In genomic region chr19:57112816-57113406, GRCm38 (mm10) we compare ENCODE assay signal across 10 mouse cellular contexts.
DNase-seq lines count a peak whose midpoint lies in the region; ATAC-seq lines count a peak whose summit lies in the region.
"Had no signal": no experiment of that assay in that cellular context is flagged by ENCODE, and none has a peak within 500 bp of the region (broad histone marks: within the 10 kb centered on the region; RNA-seq: fewer than 3 reads in every experiment).

No protein-coding gene starts in this region.

- no peak for DNase-seq in forebrain, embryonic 11.5 days (ENCODE audit: low spot score)
- peak; percentile 36 for DNase-seq in spleen, adult 12 weeks (ENCODE audit: low spot score)
- DNase-seq in spleen, adult 18-20 months: no peak
- DNase-seq in urinary bladder, adult 18-20 months (ENCODE audit: low spot score in 2 of 2): no peak
- no peak for DNase-seq in spleen, postnatal 14 days (ENCODE audit: low spot score in 2 of 2)

- no peaks in the 10 kb centered on the region for H3K9me3 ChIP-seq in forebrain, embryonic 13.5 days (replicated peaks)
- H3K9me3 ChIP-seq in forebrain, embryonic 11.5 days (ENCODE audit: control insufficient read depth, low read length): no peaks in the 10 kb centered on the region
- no peaks in the 10 kb centered on the region for H3K9me3 ChIP-seq in embryonic facial prominence, embryonic 15.5 days (replicated peaks)
- H3K9me3 ChIP-seq in liver, embryonic 16.5 days (replicated peaks; ENCODE audit: control insufficient read depth, low read length): no peaks in the 10 kb centered on the region
- H3K9me3 ChIP-seq: neural tube, embryonic 13.5 days had no signal

- peak overlapping the region; percentile 51; the same call in 1 of the 2 replicates for H3K27ac ChIP-seq in forebrain, embryonic 13.5 days
- H3K27ac ChIP-seq in forebrain, embryonic 11.5 days (ENCODE audit: low read depth, low read length): no peak overlapping the region
- H3K27ac ChIP-seq in embryonic facial prominence, embryonic 15.5 days (replicated peaks): peak overlapping the region; percentile 25
- 0 out of 2 replicates have a peak overlapping the region, but pooled peaks have one; percentile 18 for H3K27ac ChIP-seq in liver, embryonic 16.5 days (ENCODE audit: low read length)
- H3K27ac ChIP-seq: neural tube, embryonic 13.5 days had no signal

- H3K27me3 ChIP-seq in forebrain, embryonic 13.5 days: no peaks in the 10 kb centered on the region
- H3K27me3 ChIP-seq in forebrain, embryonic 11.5 days (ENCODE audit: control insufficient read depth, insufficient read depth, low read length): no peaks in the 10 kb centered on the region
- H3K27me3 ChIP-seq in embryonic facial prominence, embryonic 15.5 days: no peaks in the 10 kb centered on the region
- H3K27me3 ChIP-seq in liver, embryonic 16.5 days (ENCODE audit: control insufficient read depth, insufficient read depth, low read depth, low read length): no peaks in the 10 kb centered on the region
- H3K27me3 ChIP-seq: neural tube, embryonic 13.5 days had no signal

- peaks cover 20% of the 10 kb centered on the region for H3K4me1 ChIP-seq in forebrain, embryonic 13.5 days
- H3K4me1 ChIP-seq in forebrain, embryonic 11.5 days (replicated peaks; ENCODE audit: control insufficient read depth, insufficient read depth, low read length): peaks cover 10% of the 10 kb centered on the region
- peaks cover 35% of the 10 kb centered on the region for H3K4me1 ChIP-seq in embryonic facial prominence, embryonic 15.5 days
- H3K4me1 ChIP-seq in liver, embryonic 16.5 days (ENCODE audit: control insufficient read depth, low read depth, low read length): peaks cover 15% of the 10 kb centered on the region

- no peaks in the 10 kb centered on the region for H3K36me3 ChIP-seq in forebrain, embryonic 13.5 days (ENCODE audit: poor library complexity, severe bottlenecking)
- H3K36me3 ChIP-seq in forebrain, embryonic 11.5 days (ENCODE audit: control insufficient read depth, insufficient read depth, low read length): no peaks in the 10 kb centered on the region
- no peaks in the 10 kb centered on the region for H3K36me3 ChIP-seq in embryonic facial prominence, embryonic 15.5 days
- no peaks in the 10 kb centered on the region for H3K36me3 ChIP-seq in liver, embryonic 16.5 days (ENCODE audit: control insufficient read depth, insufficient read depth)
- H3K36me3 ChIP-seq: neural tube, embryonic 13.5 days had no signal

- H3K4me3 ChIP-seq in forebrain, embryonic 13.5 days: no peak overlapping the region
- no peak overlapping the region for H3K4me3 ChIP-seq in forebrain, embryonic 11.5 days (ENCODE audit: low read depth, low read length)
- H3K4me3 ChIP-seq in embryonic facial prominence, embryonic 15.5 days (replicated peaks): no peak overlapping the region
- no peak overlapping the region for H3K4me3 ChIP-seq in liver, embryonic 16.5 days (ENCODE audit: low read depth, low read length)
- H3K4me3 ChIP-seq: erythroblast, embryonic 14.5 days; neural tube, embryonic 13.5 days had no signal

- ATAC-seq in forebrain, embryonic 13.5 days: no peak
- no peak for ATAC-seq in forebrain, embryonic 11.5 days (replicated peaks; ENCODE audit: low FRiP score)
- ATAC-seq in embryonic facial prominence, embryonic 15.5 days (ENCODE audit: insufficient number of reproducible peaks, low FRiP score, low TSS enrichment, low read depth): no peak
- no peak for ATAC-seq in liver, embryonic 16.5 days (ENCODE audit: low read depth)

- H3K9ac ChIP-seq in forebrain, embryonic 13.5 days: no peak overlapping the region
- H3K9ac ChIP-seq in forebrain, embryonic 11.5 days (ENCODE audit: low read length): no peak overlapping the region
- H3K9ac ChIP-seq in embryonic facial prominence, embryonic 15.5 days: no peak overlapping the region
- no peak overlapping the region for H3K9ac ChIP-seq in liver, embryonic 16.5 days (ENCODE audit: low read depth, low read length)
- H3K9ac ChIP-seq: neural tube, embryonic 13.5 days had no signal

- no peak overlapping the region for H3K4me2 ChIP-seq in forebrain, embryonic 13.5 days
- no peak overlapping the region for H3K4me2 ChIP-seq in forebrain, embryonic 11.5 days (ENCODE audit: low read depth, low read length, severe bottlenecking)
- H3K4me2 ChIP-seq in embryonic facial prominence, embryonic 15.5 days (replicated peaks): no peak overlapping the region
- H3K4me2 ChIP-seq in liver, embryonic 16.5 days (ENCODE audit: low read depth, low read length): no peak overlapping the region
- H3K4me2 ChIP-seq: neural tube, embryonic 13.5 days had no signal

- 63% methylated on average over 9 of the region's 9 CpGs for WGBS in forebrain, embryonic 13.5 days
- WGBS in forebrain, embryonic 11.5 days: 85% methylated on average over 9 of the region's 9 CpGs
- WGBS in embryonic facial prominence, embryonic 15.5 days: 42% methylated on average over 9 of the region's 9 CpGs
- WGBS in liver, embryonic 16.5 days (ENCODE audit: insufficient replicate concordance): 17% methylated on average over 9 of the region's 9 CpGs
